8 mouse cellular contexts compared by ENCODE assay signal in genomic region chr6:39574555-39574869, GRCm38 (mm10). TPM values are rescaled to one million over a fixed set of nuclear protein-coding genes. Genes with fewer than 3 reads are reported as not detected.
A peak's percentile ranks its signal among the peaks of the same experiment; 100 is the strongest.
DNase-seq lines count a peak whose midpoint lies in the region; ATAC-seq and TF ChIP-seq lines count a peak whose summit lies in the region.

No protein-coding gene starts in this region.

- H3K27me3 ChIP-seq in neural tube, embryonic 11.5 days (ENCODE audit: control insufficient read depth, insufficient read depth, low read length): no peaks in the 10 kb centered on the region
- H3K27me3 ChIP-seq in embryonic facial prominence, embryonic 13.5 days: no peaks in the 10 kb centered on the region
- H3K27me3 ChIP-seq in hindbrain, embryonic 12.5 days: no peaks in the 10 kb centered on the region
- H3K27me3 ChIP-seq in limb, embryonic 14.5 days (ENCODE audit: control insufficient read depth, insufficient read depth, low read length): no peaks in the 10 kb centered on the region
- no peaks in the 10 kb centered on the region for H3K27me3 ChIP-seq in stomach, embryonic 15.5 days (replicated peaks)

- H3K9me3 ChIP-seq in neural tube, embryonic 11.5 days (ENCODE audit: control insufficient read depth, low read length): no peaks in the 10 kb centered on the region
- no peaks in the 10 kb centered on the region for H3K9me3 ChIP-seq in embryonic facial prominence, embryonic 13.5 days
- no peaks in the 10 kb centered on the region for H3K9me3 ChIP-seq in hindbrain, embryonic 12.5 days (replicated peaks)
- no peaks in the 10 kb centered on the region for H3K9me3 ChIP-seq in limb, embryonic 14.5 days (ENCODE audit: control insufficient read depth, low read length)
- no peaks in the 10 kb centered on the region for H3K9me3 ChIP-seq in stomach, embryonic 15.5 days

- ATAC-seq in neural tube, embryonic 11.5 days (ENCODE audit: insufficient read depth, low FRiP score, low TSS enrichment): peak; percentile 32
- ATAC-seq in embryonic facial prominence, embryonic 13.5 days (ENCODE audit: insufficient number of reproducible peaks, insufficient read depth, low FRiP score, low TSS enrichment, low read depth): no peak; the same call in 1 of the 2 replicates
- peak; percentile 49; the same call in 1 of the 2 replicates for ATAC-seq in hindbrain, embryonic 12.5 days (ENCODE audit: low FRiP score)
- no peak; the same call in 1 of the 2 replicates for ATAC-seq in limb, embryonic 14.5 days (ENCODE audit: low FRiP score, low read depth)
- peak; percentile 13; the same call in 1 of the 2 replicates for ATAC-seq in stomach, embryonic 15.5 days (ENCODE audit: insufficient read depth, low FRiP score, low read depth)

- peak overlapping the region; percentile 71 for H3K4me3 ChIP-seq in neural tube, embryonic 11.5 days (ENCODE audit: low read depth, low read length)
- H3K4me3 ChIP-seq in embryonic facial prominence, embryonic 13.5 days: peak overlapping the region; percentile 88
- peak overlapping the region; percentile 64 for H3K4me3 ChIP-seq in hindbrain, embryonic 12.5 days
- H3K4me3 ChIP-seq in limb, embryonic 14.5 days (replicated peaks; ENCODE audit: low read length): peak overlapping the region; percentile 49
- peak overlapping the region; percentile 85 for H3K4me3 ChIP-seq in stomach, embryonic 15.5 days (replicated peaks)

- 21% methylated on average over 10 of the region's 10 CpGs for WGBS in neural tube, embryonic 11.5 days
- WGBS in embryonic facial prominence, embryonic 13.5 days: 17% methylated on average over 10 of the region's 10 CpGs
- WGBS in hindbrain, embryonic 12.5 days: 29% methylated on average over 10 of the region's 10 CpGs
- WGBS in limb, embryonic 14.5 days: 26% methylated on average over 10 of the region's 10 CpGs
- WGBS in stomach, embryonic 15.5 days: 31% methylated on average over 10 of the region's 10 CpGs

- no peaks in the 10 kb centered on the region for H3K36me3 ChIP-seq in neural tube, embryonic 11.5 days (ENCODE audit: control insufficient read depth, insufficient read depth, low read length)
- peaks cover 25% of the 10 kb centered on the region for H3K36me3 ChIP-seq in embryonic facial prominence, embryonic 13.5 days
- H3K36me3 ChIP-seq in hindbrain, embryonic 12.5 days: peaks cover 23% of the 10 kb centered on the region
- H3K36me3 ChIP-seq in limb, embryonic 14.5 days (ENCODE audit: control insufficient read depth, insufficient read depth, low read length): peaks cover 26% of the 10 kb centered on the region
- H3K36me3 ChIP-seq in stomach, embryonic 15.5 days: peaks cover 10% of the 10 kb centered on the region; the same call in 1 of the 2 replicates

- H3K27ac ChIP-seq in neural tube, embryonic 11.5 days (ENCODE audit: low read depth, low read length): peak overlapping the region; percentile 91; the same call in 1 of the 2 replicates
- peak overlapping the region; percentile 96 for H3K27ac ChIP-seq in embryonic facial prominence, embryonic 13.5 days
- H3K27ac ChIP-seq in hindbrain, embryonic 12.5 days: peak overlapping the region; percentile 95
- no peak overlapping the region for H3K27ac ChIP-seq in limb, embryonic 14.5 days (replicated peaks; ENCODE audit: low read depth, low read length)
- peak overlapping the region; percentile 92 for H3K27ac ChIP-seq in stomach, embryonic 15.5 days

- peaks cover 3% of the 10 kb centered on the region; the same call in 1 of the 2 replicates for H3K4me1 ChIP-seq in neural tube, embryonic 11.5 days (ENCODE audit: control insufficient read depth, insufficient read depth, low read length)
- H3K4me1 ChIP-seq in embryonic facial prominence, embryonic 13.5 days: peaks cover 8% of the 10 kb centered on the region
- H3K4me1 ChIP-seq in hindbrain, embryonic 12.5 days: peaks cover 11% of the 10 kb centered on the region
- H3K4me1 ChIP-seq in limb, embryonic 14.5 days (ENCODE audit: control insufficient read depth, insufficient read depth, low read length): peaks cover 6% of the 10 kb centered on the region
- H3K4me1 ChIP-seq in stomach, embryonic 15.5 days: peaks cover 9% of the 10 kb centered on the region

- TF ChIP-seq POLR2A in limb, embryonic 14.5 days (IDR thresholded peaks at IDR 0.05; ENCODE audit: borderline replicate concordance, extremely low read depth, insufficient read depth, insufficient read length): no peak

- H3K4me2 ChIP-seq in neural tube, embryonic 11.5 days (ENCODE audit: low read depth): peak overlapping the region; percentile 62
- peak overlapping the region; percentile 87 for H3K4me2 ChIP-seq in embryonic facial prominence, embryonic 13.5 days
- peak overlapping the region; percentile 85 for H3K4me2 ChIP-seq in hindbrain, embryonic 12.5 days (replicated peaks)
- H3K4me2 ChIP-seq in limb, embryonic 14.5 days (replicated peaks; ENCODE audit: low read depth, low read length, severe bottlenecking): peak overlapping the region; percentile 65
- peak overlapping the region; percentile 77 for H3K4me2 ChIP-seq in stomach, embryonic 15.5 days

- DNase-seq in neural tube, embryonic 11.5 days (ENCODE audit: low spot score): no peak
- no peak for DNase-seq in neural tube, embryonic 10.5 days (ENCODE audit: extremely low spot score, low spot score)
- no peak for DNase-seq in limb, embryonic 14.5 days (ENCODE audit: low spot score)
- DNase-seq in gastrocnemius, adult 8-10 months (ENCODE audit: low spot score in 2 of 2): no peak
- no peak for DNase-seq in embryo, embryonic 10 days (ENCODE audit: low spot score)

- peak overlapping the region; percentile 86 for H3K9ac ChIP-seq in neural tube, embryonic 11.5 days (ENCODE audit: low read length)
- peak overlapping the region; percentile 91 for H3K9ac ChIP-seq in embryonic facial prominence, embryonic 13.5 days
- peak overlapping the region; percentile 81 for H3K9ac ChIP-seq in hindbrain, embryonic 12.5 days
- H3K9ac ChIP-seq in limb, embryonic 14.5 days (ENCODE audit: low read depth, low read length, severe bottlenecking): peak overlapping the region; percentile 64
- H3K9ac ChIP-seq in stomach, embryonic 15.5 days: peak overlapping the region; percentile 81

RNA-seq across cellular contexts. Expression of gene Adck2, which starts 0.8 kb away (rescaled TPM):
- 28.9 and 32.3 TPM in 2 replicates for polyA plus RNA-seq in neural tube, embryonic 11.5 days (2014; fragmentation: Nextera tagmentation; extraction: Ambion mirVana)
- polyA plus RNA-seq in embryonic facial prominence, embryonic 13.5 days (2015; fragmentation: Nextera tagmentation; extraction: Ambion mirVana): 40.6 and 42.3 TPM in 2 replicates
- 39.5 and 40.4 TPM in 2 replicates for polyA plus RNA-seq in hindbrain, embryonic 12.5 days (2016; fragmentation: Nextera tagmentation; extraction: Ambion mirVana)
- 17.0 and 19.3 TPM in 2 replicates for polyA plus RNA-seq in limb, embryonic 14.5 days (2012; rRNA removed)
- polyA plus RNA-seq in limb, embryonic 14.5 days (2014; fragmentation: Nextera tagmentation; extraction: Ambion mirVana): 38.4 and 41.1 TPM in 2 replicates
- 26.5 and 32.6 TPM in 2 replicates for polyA plus RNA-seq in stomach, embryonic 15.5 days (2015; fragmentation: Nextera tagmentation; extraction: Ambion mirVana)
- 1 to 10 TPM; 4.6 to 5.5 (median 5.1) TPM for total RNA-seq in gastrocnemius, adult 8-10 months (2022)

RNA-seq across cellular contexts. Expression of gene Gm42420, which starts 11.0 kb away (rescaled TPM):
- polyA plus RNA-seq in neural tube, embryonic 11.5 days (2014; fragmentation: Nextera tagmentation; extraction: Ambion mirVana): 0.93 and 2.1 TPM in 2 replicates
- 1.7 TPM in 1 of 2 replicates, not detected in the other for polyA plus RNA-seq in embryonic facial prominence, embryonic 13.5 days (2015; fragmentation: Nextera tagmentation; extraction: Ambion mirVana)
- 0.65 TPM in 1 of 2 replicates, not detected in the other for polyA plus RNA-seq in hindbrain, embryonic 12.5 days (2016; fragmentation: Nextera tagmentation; extraction: Ambion mirVana)
- 0.59 and 1.2 TPM in 2 replicates for polyA plus RNA-seq in limb, embryonic 14.5 days (2012; rRNA removed)
- 1.2 and 1.7 TPM in 2 replicates for polyA plus RNA-seq in limb, embryonic 14.5 days (2014; fragmentation: Nextera tagmentation; extraction: Ambion mirVana)
- polyA plus RNA-seq in stomach, embryonic 15.5 days (2015; fragmentation: Nextera tagmentation; extraction: Ambion mirVana): 1.3 and 1.5 TPM in 2 replicates
- total RNA-seq in gastrocnemius, adult 8-10 months (2022): under 1 TPM in 1 of 4 experiments, not detected in 3; 0.75 TPM

RNA-seq across cellular contexts. Expression of gene Dennd2a, which starts 16.8 kb away (rescaled TPM):
- polyA plus RNA-seq in neural tube, embryonic 11.5 days (2014; fragmentation: Nextera tagmentation; extraction: Ambion mirVana): 43.6 and 43.7 TPM in 2 replicates
- 18.0 and 21.2 TPM in 2 replicates for polyA plus RNA-seq in embryonic facial prominence, embryonic 13.5 days (2015; fragmentation: Nextera tagmentation; extraction: Ambion mirVana)
- polyA plus RNA-seq in hindbrain, embryonic 12.5 days (2016; fragmentation: Nextera tagmentation; extraction: Ambion mirVana): 49.0 TPM in 2 replicates
- 52.2 and 60.1 TPM in 2 replicates for polyA plus RNA-seq in limb, embryonic 14.5 days (2012; rRNA removed)
- 28.3 and 31.6 TPM in 2 replicates for polyA plus RNA-seq in limb, embryonic 14.5 days (2014; fragmentation: Nextera tagmentation; extraction: Ambion mirVana)
- 13.4 and 15.8 TPM in 2 replicates for polyA plus RNA-seq in stomach, embryonic 15.5 days (2015; fragmentation: Nextera tagmentation; extraction: Ambion mirVana)
- total RNA-seq in gastrocnemius, adult 8-10 months (2022): 1 to 10 TPM; 1.5 to 2.8 (median 2.1) TPM

RNA-seq across cellular contexts. Expression of gene Ndufb2, which starts 17.9 kb away (rescaled TPM):
- 272 and 273 TPM in 2 replicates for polyA plus RNA-seq in neural tube, embryonic 11.5 days (2014; fragmentation: Nextera tagmentation; extraction: Ambion mirVana)
- 330 and 353 TPM in 2 replicates for polyA plus RNA-seq in embryonic facial prominence, embryonic 13.5 days (2015; fragmentation: Nextera tagmentation; extraction: Ambion mirVana)
- polyA plus RNA-seq in hindbrain, embryonic 12.5 days (2016; fragmentation: Nextera tagmentation; extraction: Ambion mirVana): 255 and 307 TPM in 2 replicates
- 148 and 234 TPM in 2 replicates for polyA plus RNA-seq in limb, embryonic 14.5 days (2012; rRNA removed)
- 347 and 358 TPM in 2 replicates for polyA plus RNA-seq in limb, embryonic 14.5 days (2014; fragmentation: Nextera tagmentation; extraction: Ambion mirVana)
- 342 and 384 TPM in 2 replicates for polyA plus RNA-seq in stomach, embryonic 15.5 days (2015; fragmentation: Nextera tagmentation; extraction: Ambion mirVana)
- total RNA-seq in gastrocnemius, adult 8-10 months (2022): 100 to 1,000 TPM; 404 to 454 (median 441) TPM

Comparison
In these comparisons a context has a peak if more than half of its experiments do, and no peak if none do; other contexts are left out.
1. ATAC-seq: peak in neural tube, embryonic 11.5 days (single experiment), hindbrain, embryonic 12.5 days (single experiment) and stomach, embryonic 15.5 days (single experiment); none in embryonic facial prominence, embryonic 13.5 days (single experiment) and limb, embryonic 14.5 days (single experiment).
2. Peak in every context shown above with its lines, with median percentiles within 50 percentile points of each other: H3K4me2 ChIP-seq, H3K4me3 ChIP-seq and H3K9ac ChIP-seq.